Mouse (Mus musculus): ENCODE results near the gene Lrat.

- no peak for TF ChIP-seq CTCF (IDR thresholded peaks at IDR 0.05; ENCODE audit: control insufficient read depth, insufficient read depth, insufficient read length)
- TF ChIP-seq USF1 (IDR thresholded peaks at IDR 0.05; ENCODE audit: low read depth) = no peak
Observed at GRCm38 (mm10) chr3:82875671-82876371, 28.0 kb downstream of the Lrat start.
